Mouse (Mus musculus) lung, postnatal 0 days (tissue): Measurements from ENCODE around the gene Gse1.

Experiments used
- CTCF ChIP-seq: IDR thresholded peaks from 2 replicates; pipeline ENCODE4 v1.5.1; 2016; ENCODE audit warnings: antibody characterized with exemption, mild to moderate bottlenecking
- EP300 ChIP-seq: IDR thresholded peaks from 2 replicates; pipeline ENCODE4 v1.6.1; 2016; ENCODE audit warnings: antibody characterized with exemption, mild to moderate bottlenecking, control low read depth

- TF ChIP-seq CTCF: no peak
- no peak for TF ChIP-seq EP300
Observed at GRCm38 (mm10) chr8:120498926-120499605, 270.8 kb downstream of the Gse1 start.
